Mouse (Mus musculus) CH12F3 (cell line): ENCODE measurements at regions not wholly inside any gene's neighbourhood (a gene's known extent, or its start where the extent isn't known, plus 50 kb on each side); places are given as distances from the start of the nearest gene placed in this dataset.

Experiments
- in situ Hi-C: fragments of 300-500 bp; cut with MboI; formaldehyde crosslinking; loops from 2 replicates; pipeline ENCODE4 v1.14.3; 2020; ENCODE audit warnings: low sequenced_read_pairs

- in situ Hi-C loops = no loop called here
Observed at GRCm38 (mm10) chr17:88173354-88174032, 108.4 kb upstream of the Fbxo11 start.

GRCm38 (mm10) chr17:88174242-88174679 is 109.2 kb upstream of the Fbxo11 start:
- in situ Hi-C loops = no loop called here

DNA sequence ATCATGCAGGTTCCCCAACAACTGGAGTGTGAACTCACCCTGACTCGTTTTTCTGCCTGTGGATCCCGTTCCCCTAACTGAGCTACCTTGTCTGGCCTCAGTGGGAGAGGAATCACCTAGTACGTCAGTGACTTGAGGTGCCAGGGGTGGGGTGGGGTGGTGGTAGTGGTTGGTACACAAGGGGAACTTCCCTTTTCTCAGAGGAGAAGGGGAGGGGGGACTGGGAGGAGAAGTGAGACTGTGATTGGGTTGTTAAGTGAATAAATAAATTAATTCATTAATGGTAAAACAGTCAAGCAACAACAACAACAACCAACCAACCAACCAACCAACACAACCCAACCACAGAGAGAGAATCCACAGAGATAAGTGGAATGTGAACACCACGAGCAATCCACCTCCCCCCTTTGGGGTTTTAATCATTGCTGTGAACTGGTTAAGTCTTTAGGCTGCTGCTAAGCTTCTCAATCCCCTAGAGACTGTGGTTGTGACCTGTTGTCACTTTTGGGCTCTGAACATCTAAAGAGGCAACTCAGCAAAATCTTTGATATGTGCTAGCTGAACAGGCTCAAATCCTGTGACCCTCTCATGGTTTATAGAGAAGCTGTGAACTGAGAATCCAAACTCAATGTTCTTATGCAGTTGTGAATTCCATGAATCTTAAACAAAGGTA is 111.0 kb upstream of the Fbxo11 start:
- in situ Hi-C loops = no loop called here

DNA sequence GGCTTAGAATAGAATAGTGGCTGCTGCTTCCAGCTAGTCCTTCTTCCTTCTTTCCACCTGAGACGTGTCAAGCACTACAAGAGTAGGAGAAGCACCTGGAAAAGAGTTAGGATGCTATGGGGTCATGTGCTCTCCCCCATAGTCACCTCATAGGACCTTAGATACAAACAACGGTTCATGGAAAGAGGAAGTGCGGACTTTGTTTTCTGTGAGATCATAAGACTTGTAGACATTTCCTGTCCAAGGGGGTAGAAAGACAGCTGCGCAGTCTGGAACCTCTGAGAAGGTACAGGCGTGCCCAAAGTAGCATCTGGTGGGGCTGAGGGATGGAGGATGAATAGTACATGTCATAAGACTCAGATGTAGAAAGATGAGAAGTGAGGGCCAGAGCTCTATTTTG is 125.6 kb upstream of the Fbxo11 start:
- in situ Hi-C loops = no loop called here

- in situ Hi-C loops = no loop called here
Observed at GRCm38 (mm10) chr17:88191444-88191843, 126.4 kb upstream of the Fbxo11 start.

DNA sequence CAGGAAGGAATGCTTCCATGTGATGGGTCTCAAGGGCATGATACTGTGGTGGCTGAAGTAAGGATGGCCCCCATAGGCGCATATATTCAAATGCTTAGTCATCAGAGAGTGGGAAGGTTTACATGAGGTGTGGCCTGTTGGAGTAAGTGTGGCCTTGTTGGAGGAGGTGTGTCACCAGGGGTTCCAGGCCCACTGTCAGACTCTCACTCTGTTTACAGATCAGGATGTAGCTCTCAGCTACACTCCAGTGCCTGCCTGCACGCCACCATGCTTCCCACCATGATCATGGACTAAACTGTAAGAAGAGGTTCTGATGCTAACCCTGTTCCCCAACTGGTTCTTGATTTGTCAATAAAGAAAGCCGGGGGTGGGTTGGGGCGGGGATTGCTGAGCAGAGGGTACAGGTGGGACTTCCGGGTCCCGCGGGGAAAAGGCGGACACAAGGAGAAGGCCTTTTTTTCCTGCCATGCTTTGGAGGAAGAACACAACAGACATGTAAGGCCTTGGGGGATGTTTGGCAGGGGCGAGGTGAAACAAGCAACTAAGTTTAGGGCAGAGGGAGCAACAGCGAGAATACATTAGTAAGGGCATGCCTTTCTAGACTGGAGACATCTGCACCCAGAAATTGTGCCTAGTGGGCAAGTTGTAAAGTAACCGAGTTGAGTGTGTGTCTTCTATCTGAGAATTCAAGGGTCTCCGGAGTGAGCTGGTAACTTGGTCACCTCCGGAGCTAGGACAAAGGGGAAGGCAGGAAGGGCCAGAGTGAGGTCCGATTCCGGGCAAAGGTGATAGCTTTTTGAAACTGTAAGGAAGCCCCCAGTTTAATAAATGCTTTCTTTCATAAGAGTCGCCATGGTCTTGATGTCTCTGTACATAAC is 127.1 kb upstream of the Fbxo11 start:
- in situ Hi-C loops = no loop called here

GRCm38 (mm10) chr17:88194693-88195092 is 129.6 kb upstream of the Fbxo11 start:
- in situ Hi-C loops = no loop called here

- in situ Hi-C loops = no loop called here
Observed at GRCm38 (mm10) chr17:88195303-88195702, 130.2 kb upstream of the Fbxo11 start.

GRCm38 (mm10) chr17:88195893-88196292 is 130.8 kb upstream of the Fbxo11 start:
- in situ Hi-C loops = no loop called here

GRCm38 (mm10) chr17:88196322-88196721 is 131.2 kb upstream of the Fbxo11 start:
- in situ Hi-C loops = no loop called here

GRCm38 (mm10) chr17:88197381-88197780 is 132.3 kb upstream of the Fbxo11 start:
- in situ Hi-C loops = no loop called here

GRCm38 (mm10) chr17:88201249-88201970 is 136.3 kb upstream of the Fbxo11 start:
- in situ Hi-C loops = no loop called here

DNA sequence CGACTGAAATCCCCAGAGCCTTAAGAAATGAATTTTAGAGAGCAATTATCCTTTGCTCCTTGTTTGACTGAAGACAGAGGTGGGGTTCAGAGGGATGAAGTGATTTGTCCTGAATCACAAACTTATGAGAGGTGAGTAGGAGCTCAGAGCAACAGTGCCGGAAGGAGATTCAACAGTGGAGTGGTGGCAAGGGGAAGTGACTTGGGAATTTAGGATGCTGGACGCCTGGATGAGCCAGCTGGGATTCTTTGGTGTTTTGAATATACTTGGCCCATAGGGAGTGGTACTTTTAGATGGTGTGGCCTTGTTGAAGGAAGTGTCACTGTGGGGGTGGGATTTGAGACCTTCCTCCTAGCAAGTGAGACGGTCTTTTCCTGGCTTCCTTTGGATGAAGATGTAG is 137.1 kb upstream of the Fbxo11 start:
- in situ Hi-C loops = no loop called here

- in situ Hi-C loops = no loop called here
Observed at GRCm38 (mm10) chr17:88209565-88209964, 144.5 kb upstream of the Fbxo11 start.

DNA sequence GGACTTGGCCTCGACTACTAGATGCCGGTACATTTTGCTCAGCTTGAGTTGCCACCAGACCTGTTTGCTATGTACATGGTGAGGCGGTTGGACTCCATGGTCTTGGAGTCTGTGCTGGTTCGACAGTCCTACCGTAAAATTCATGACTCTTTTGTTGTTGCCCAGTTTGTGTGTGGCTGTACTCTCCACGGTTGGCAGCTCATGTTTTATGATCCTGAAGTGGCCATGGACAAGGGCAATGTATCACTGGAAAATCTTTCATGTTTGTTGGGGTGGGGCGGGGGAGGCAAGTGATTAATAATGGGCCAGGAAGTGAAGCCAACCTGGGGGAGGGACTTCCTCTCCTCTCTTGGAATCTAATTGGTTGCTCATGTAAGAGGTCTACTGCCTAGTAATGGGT is 147.0 kb upstream of the Fbxo11 start:
- in situ Hi-C loops = no loop called here

- in situ Hi-C loops = no loop called here
Observed at GRCm38 (mm10) chr17:88214746-88215145, 149.7 kb upstream of the Fbxo11 start.

GRCm38 (mm10) chr17:88222379-88222955 is 157.4 kb upstream of the Fbxo11 start:
- in situ Hi-C loops = no loop called here

DNA sequence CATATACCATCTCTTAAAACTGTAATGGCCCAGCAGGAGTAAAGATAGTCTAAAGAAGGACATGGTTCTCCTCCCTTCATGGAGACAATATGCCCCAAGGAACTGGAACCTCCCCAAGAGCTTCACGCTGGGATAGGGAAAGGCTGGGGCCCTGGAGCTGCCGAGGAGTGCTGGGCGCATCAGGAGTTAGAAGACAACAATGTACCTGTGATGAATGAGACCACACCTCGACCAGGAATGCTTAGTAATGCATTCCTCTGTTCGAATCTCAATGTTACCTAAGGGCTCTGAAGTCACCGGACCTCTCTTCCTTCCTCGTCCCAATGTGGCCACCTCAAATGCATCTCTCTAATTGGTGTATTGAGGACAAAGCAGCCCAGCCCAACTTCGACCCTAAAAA is 175.4 kb upstream of the Fbxo11 start:
- in situ Hi-C loops = no loop called here

DNA sequence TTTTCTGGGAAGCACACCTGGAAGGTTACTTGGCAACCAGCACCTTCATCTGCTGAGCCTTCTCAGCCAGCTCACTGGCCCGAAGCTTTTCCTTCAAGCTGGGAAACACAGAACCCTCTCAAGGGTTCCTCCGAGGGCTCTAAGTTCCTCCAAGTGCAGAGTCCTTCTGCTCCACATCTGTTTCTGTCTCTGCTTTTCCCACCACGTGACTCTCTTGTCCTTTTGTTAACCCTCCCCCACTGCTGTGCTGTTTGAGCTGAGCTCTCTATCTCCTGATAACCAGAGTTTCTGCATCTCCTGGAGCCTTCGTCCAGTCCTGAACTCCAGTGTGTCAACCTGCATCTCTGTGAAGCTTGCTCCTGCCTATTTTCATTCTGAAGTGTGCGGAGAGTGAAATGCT is 183.5 kb upstream of the Fbxo11 start:
- in situ Hi-C loops = no loop called here

DNA sequence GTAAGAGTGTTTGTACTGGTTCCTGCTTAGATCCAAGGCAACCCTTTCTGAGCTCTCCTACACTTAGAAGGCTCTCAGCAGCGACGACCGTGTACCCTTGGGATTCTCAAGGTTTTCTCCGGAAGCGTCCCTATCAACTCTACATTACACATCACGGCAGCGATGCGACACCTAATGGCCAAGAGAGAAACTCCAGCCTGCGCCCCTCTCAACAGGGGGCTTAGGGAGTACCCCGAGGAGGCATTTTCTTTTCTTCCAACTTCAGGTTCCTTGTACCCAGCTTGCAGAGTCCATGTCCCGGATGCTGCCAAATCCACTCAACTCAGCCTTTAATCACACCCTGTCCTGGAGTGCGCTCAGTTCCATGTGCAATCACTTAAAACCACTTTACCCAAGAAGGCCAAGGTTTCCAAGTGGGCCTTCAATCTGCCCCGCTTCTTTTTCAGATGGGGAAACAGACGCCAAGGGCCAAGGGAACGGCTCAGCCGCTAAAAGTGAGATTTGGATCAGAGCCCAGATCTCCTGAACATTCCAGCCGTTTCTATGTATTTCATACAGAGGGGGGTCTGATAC is 186.9 kb upstream of the Fbxo11 start:
- in situ Hi-C loops = loop anchor here (25.0 kb wide), 1 partner anchor 385 kb away; no protein-coding TSS in a partner anchor
